Mouse (Mus musculus) bone marrow macrophage, adult 2 months (primary cell): Measurements from ENCODE around the gene Hsdl2.

Experiments used
- CTCF ChIP-seq: IDR thresholded peaks from 2 replicates; pipeline ENCODE4 v1.5.1; 2012; ENCODE audit warnings: low read depth, mild to moderate bottlenecking, low read length, moderate library complexity
- POLR2A ChIP-seq: IDR thresholded peaks from 2 replicates; pipeline ENCODE4 v1.6.1; 2012; ENCODE audit warnings: mild to moderate bottlenecking, low read depth, low read length, borderline replicate concordance

GRCm38 (mm10) chr4:59558096-59558720, 23.2 kb upstream of the Hsdl2 start:
- TF ChIP-seq CTCF = no peak
- TF ChIP-seq POLR2A = no peak
